Mouse (Mus musculus): ENCODE measurements at regions not wholly inside any gene's neighbourhood (a gene's known extent, or its start where the extent isn't known, plus 50 kb on each side); places are given as distances from the start of the nearest gene placed in this dataset.
A peak's percentile ranks its signal among the peaks of the same experiment; 100 is the strongest.

GRCm38 (mm10) chr15:41949094-41949461, 1814.9 kb downstream of the 9330182O14Rik start:
- no peak overlapping the region for H3K27ac ChIP-seq (replicated peaks; ENCODE audit: low read depth, low read length)
- no peak for TF ChIP-seq POLR2A (IDR thresholded peaks at IDR 0.05; ENCODE audit: borderline replicate concordance, extremely low read depth, insufficient read depth, insufficient read length)
- H3K36me3 ChIP-seq (ENCODE audit: control insufficient read depth, insufficient read depth, low read length) = no peaks in the 10 kb centered on the region
- H3K9me3 ChIP-seq (ENCODE audit: control insufficient read depth, low read length) = no peaks in the 10 kb centered on the region
- DNase-seq (ENCODE audit: low spot score) (no peak), ATAC-seq (ENCODE audit: low FRiP score, low read depth) (no peak; the same call in 1 of the 2 replicates)
- peaks cover 13% of the 10 kb centered on the region for H3K4me1 ChIP-seq (ENCODE audit: control insufficient read depth, insufficient read depth, low read length)
- H3K9ac ChIP-seq (ENCODE audit: low read depth, low read length, severe bottlenecking) = no peak overlapping the region
- H3K27me3 ChIP-seq (ENCODE audit: control insufficient read depth, insufficient read depth, low read length) = no peaks in the 10 kb centered on the region
- no peak overlapping the region for H3K4me3 ChIP-seq (replicated peaks; ENCODE audit: low read length)
- 50% methylated on average over 6 of the region's 6 CpGs for WGBS
- H3K4me2 ChIP-seq (replicated peaks; ENCODE audit: low read depth, low read length, severe bottlenecking) = no peak overlapping the region; the same call in 1 of the 2 replicates

GRCm38 (mm10) chr15:41951276-41951675, 1817.1 kb downstream of the 9330182O14Rik start:
- Histone ChIP-seq H3K27ac (replicated peaks; ENCODE audit: low read depth, low read length) (no peak overlapping the region), H3K4me1 (ENCODE audit: control insufficient read depth, insufficient read depth, low read length) (peaks cover 13% of the 10 kb centered on the region), H3K27me3 (ENCODE audit: control insufficient read depth, insufficient read depth, low read length) (no peaks in the 10 kb centered on the region), H3K9ac (ENCODE audit: low read depth, low read length, severe bottlenecking) (no peak overlapping the region), H3K4me3 (replicated peaks; ENCODE audit: low read length) (no peak overlapping the region), H3K36me3 (ENCODE audit: control insufficient read depth, insufficient read depth, low read length) (no peaks in the 10 kb centered on the region), H3K9me3 (ENCODE audit: control insufficient read depth, low read length) (no peaks in the 10 kb centered on the region), H3K4me2 (replicated peaks; ENCODE audit: low read depth, low read length, severe bottlenecking) (no peak overlapping the region)
- WGBS = 49% methylated on average over 5 of the region's 5 CpGs
- DNase-seq (ENCODE audit: low spot score) (no peak), ATAC-seq (ENCODE audit: low FRiP score, low read depth) (no peak)
- no peak for TF ChIP-seq POLR2A (IDR thresholded peaks at IDR 0.05; ENCODE audit: borderline replicate concordance, extremely low read depth, insufficient read depth, insufficient read length)

- Histone ChIP-seq H3K9me3 (ENCODE audit: control insufficient read depth, low read length) (no peaks in the 10 kb centered on the region), H3K36me3 (ENCODE audit: control insufficient read depth, insufficient read depth, low read length) (no peaks in the 10 kb centered on the region), H3K9ac (ENCODE audit: low read depth, low read length, severe bottlenecking) (no peak overlapping the region), H3K27ac (replicated peaks; ENCODE audit: low read depth, low read length) (no peak overlapping the region), H3K4me2 (replicated peaks; ENCODE audit: low read depth, low read length, severe bottlenecking) (no peak overlapping the region), H3K27me3 (ENCODE audit: control insufficient read depth, insufficient read depth, low read length) (no peaks in the 10 kb centered on the region), H3K4me3 (replicated peaks; ENCODE audit: low read length) (no peak overlapping the region), H3K4me1 (ENCODE audit: control insufficient read depth, insufficient read depth, low read length) (no peaks in the 10 kb centered on the region)
- DNase-seq (ENCODE audit: low spot score) (no peak), ATAC-seq (ENCODE audit: low FRiP score, low read depth) (no peak)
- no peak for TF ChIP-seq POLR2A (IDR thresholded peaks at IDR 0.05; ENCODE audit: borderline replicate concordance, extremely low read depth, insufficient read depth, insufficient read length)
Observed at GRCm38 (mm10) chr15:41960597-41960996, 1826.4 kb downstream of the 9330182O14Rik start.

- TF ChIP-seq POLR2A (IDR thresholded peaks at IDR 0.05; ENCODE audit: borderline replicate concordance, extremely low read depth, insufficient read depth, insufficient read length) = no peak
- Histone ChIP-seq H3K9ac (ENCODE audit: low read depth, low read length, severe bottlenecking) (no peak overlapping the region), H3K36me3 (ENCODE audit: control insufficient read depth, insufficient read depth, low read length) (no peaks in the 10 kb centered on the region), H3K27ac (replicated peaks; ENCODE audit: low read depth, low read length) (no peak overlapping the region), H3K4me2 (replicated peaks; ENCODE audit: low read depth, low read length, severe bottlenecking) (no peak overlapping the region), H3K4me3 (replicated peaks; ENCODE audit: low read length) (no peak overlapping the region), H3K27me3 (ENCODE audit: control insufficient read depth, insufficient read depth, low read length) (no peaks in the 10 kb centered on the region), H3K9me3 (ENCODE audit: control insufficient read depth, low read length) (no peaks in the 10 kb centered on the region), H3K4me1 (ENCODE audit: control insufficient read depth, insufficient read depth, low read length) (no peaks in the 10 kb centered on the region)
- WGBS = 51% methylated on average over 6 of the region's 6 CpGs
- no peak for DNase-seq (ENCODE audit: low spot score)
- no peak for ATAC-seq (ENCODE audit: low FRiP score, low read depth)
Observed at GRCm38 (mm10) chr15:41970877-41971276, 1836.7 kb downstream of the 9330182O14Rik start.

GRCm38 (mm10) chr15:41973263-41973662, 1839.1 kb downstream of the 9330182O14Rik start:
- ATAC-seq (ENCODE audit: low FRiP score, low read depth) (0 out of 2 replicates have a peak, but pooled peaks have one; percentile 41), DNase-seq (ENCODE audit: low spot score) (peak; percentile 85)
- no peaks in the 10 kb centered on the region for H3K27me3 ChIP-seq (ENCODE audit: control insufficient read depth, insufficient read depth, low read length)
- no peaks in the 10 kb centered on the region for H3K9me3 ChIP-seq (ENCODE audit: control insufficient read depth, low read length)
- TF ChIP-seq POLR2A (IDR thresholded peaks at IDR 0.05; ENCODE audit: borderline replicate concordance, extremely low read depth, insufficient read depth, insufficient read length) = no peak
- H3K27ac ChIP-seq (replicated peaks; ENCODE audit: low read depth, low read length) = no peak overlapping the region
- H3K4me1 ChIP-seq (ENCODE audit: control insufficient read depth, insufficient read depth, low read length) = no peaks in the 10 kb centered on the region
- H3K36me3 ChIP-seq (ENCODE audit: control insufficient read depth, insufficient read depth, low read length) = no peaks in the 10 kb centered on the region
- WGBS = 4% methylated on average over 8 of the region's 8 CpGs
- no peak overlapping the region for H3K4me3 ChIP-seq (replicated peaks; ENCODE audit: low read length)
- no peak overlapping the region for H3K9ac ChIP-seq (ENCODE audit: low read depth, low read length, severe bottlenecking)
- no peak overlapping the region for H3K4me2 ChIP-seq (replicated peaks; ENCODE audit: low read depth, low read length, severe bottlenecking)

- Histone ChIP-seq H3K4me3 (replicated peaks; ENCODE audit: low read length) (no peak overlapping the region), H3K27me3 (ENCODE audit: control insufficient read depth, insufficient read depth, low read length) (no peaks in the 10 kb centered on the region), H3K4me2 (replicated peaks; ENCODE audit: low read depth, low read length, severe bottlenecking) (no peak overlapping the region), H3K9ac (ENCODE audit: low read depth, low read length, severe bottlenecking) (no peak overlapping the region), H3K27ac (replicated peaks; ENCODE audit: low read depth, low read length) (no peak overlapping the region), H3K36me3 (ENCODE audit: control insufficient read depth, insufficient read depth, low read length) (no peaks in the 10 kb centered on the region), H3K9me3 (ENCODE audit: control insufficient read depth, low read length) (no peaks in the 10 kb centered on the region), H3K4me1 (ENCODE audit: control insufficient read depth, insufficient read depth, low read length) (no peaks in the 10 kb centered on the region; the same call in 1 of the 2 replicates)
- no peak for ATAC-seq (ENCODE audit: low FRiP score, low read depth)
- WGBS = 94% methylated on average over 2 of the region's 2 CpGs
- TF ChIP-seq POLR2A (IDR thresholded peaks at IDR 0.05; ENCODE audit: borderline replicate concordance, extremely low read depth, insufficient read depth, insufficient read length) = no peak
- no peak for DNase-seq (ENCODE audit: low spot score)
Observed at GRCm38 (mm10) chr15:41977196-41977595, 1843.0 kb downstream of the 9330182O14Rik start.

Data from limb, embryonic 14.5 days (tissue).